Mouse (Mus musculus) naive thymus-derived CD4-positive, alpha-beta T cell, adult 5 months (primary cell): Measurements from ENCODE around the gene Cxcr3. TPM values are rescaled to one million over a fixed set of nuclear protein-coding genes. Genes with fewer than 3 reads are reported as not detected.

Experiments
- polyA plus RNA-seq: library from polyadenylated mRNA; unstranded; fragments of 100-300 nt; shearing (Covaris generic); gene quantifications from one replicate; pipeline ENCODE4 v1.2.1, GENCODE M21; 2017

Cxcr3 gene
- polyA plus RNA-seq: 0.46 TPM

DNA sequence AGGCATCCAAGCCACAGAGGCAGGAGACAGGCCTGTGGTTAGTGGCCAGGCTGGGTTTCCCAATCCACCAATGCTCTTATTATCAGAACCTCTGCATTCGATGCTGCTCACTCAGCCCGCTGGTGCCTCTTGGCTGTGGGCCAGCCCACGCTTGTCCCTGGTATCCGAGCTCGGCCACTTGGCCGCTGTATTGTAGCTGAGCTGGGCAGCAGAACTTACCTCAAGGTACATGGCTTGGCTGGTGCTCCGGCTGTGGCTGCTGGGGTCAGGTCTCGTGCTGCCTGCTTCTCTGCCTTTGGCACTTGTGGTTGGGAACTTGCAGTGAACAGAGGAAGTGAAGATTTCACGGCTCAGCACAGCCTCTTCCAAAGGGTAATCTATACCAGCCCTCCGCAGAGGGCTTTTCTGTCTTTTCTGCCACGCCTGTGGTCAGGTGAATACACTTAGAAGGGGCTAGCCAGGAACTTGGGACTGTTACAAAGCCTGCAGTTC lies at the start of gene Cxcr3:
Gene Cxcr3 (minus strand): TSS at position 442 of the 492 bp plus-strand sequence.

Other genes with a start within 250 kb of the Cxcr3 start
- gene Taf1, start 201.5 kb downstream of the Cxcr3 start, polyA plus RNA-seq: 25.9 TPM
- 180 TPM for gene Ogt, start 94.2 kb downstream of the Cxcr3 start, polyA plus RNA-seq
- 0.37 TPM for gene Gm4779, start 60.2 kb upstream of the Cxcr3 start, polyA plus RNA-seq
- gene 8030474K03Rik, start 60.4 kb upstream of the Cxcr3 start, polyA plus RNA-seq: not detected
- gene Nhsl2, start 115.1 kb upstream of the Cxcr3 start, polyA plus RNA-seq: 0.21 TPM